Mouse (Mus musculus) lung, adult 2 months (tissue): Measurements from ENCODE around the gene Sgtb.

Source experiments
- CTCF ChIP-seq: fragments of 200-500 bp; IDR thresholded peaks from 2 replicates; pipeline ENCODE4 v1.5.1; 2011; ENCODE audit warnings: mild to moderate bottlenecking, low read length, control low read depth; ENCODE audit not compliant: insufficient read depth
- POLR2A ChIP-seq: fragments of 200-500 bp; IDR thresholded peaks from 2 replicates; pipeline ENCODE4 v1.6.1; 2011; ENCODE audit warnings: low read depth, mild to moderate bottlenecking, control low read depth, low read length, borderline replicate concordance; ENCODE audit errors: extremely low read depth

- TF ChIP-seq POLR2A (no peak), CTCF (no peak)
Observed at GRCm38 (mm10) chr13:104109816-104110521, 428 bp downstream of the Sgtb start.
